Mouse (Mus musculus): Measurements from ENCODE around the gene Klhl42. TPM values are rescaled to one million over a fixed set of nuclear protein-coding genes. Genes with fewer than 3 reads are reported as not detected.

The Klhl42 gene
- polyA plus RNA-seq, 1 experiment from 2014 or later: 6.5 TPM

DNA sequence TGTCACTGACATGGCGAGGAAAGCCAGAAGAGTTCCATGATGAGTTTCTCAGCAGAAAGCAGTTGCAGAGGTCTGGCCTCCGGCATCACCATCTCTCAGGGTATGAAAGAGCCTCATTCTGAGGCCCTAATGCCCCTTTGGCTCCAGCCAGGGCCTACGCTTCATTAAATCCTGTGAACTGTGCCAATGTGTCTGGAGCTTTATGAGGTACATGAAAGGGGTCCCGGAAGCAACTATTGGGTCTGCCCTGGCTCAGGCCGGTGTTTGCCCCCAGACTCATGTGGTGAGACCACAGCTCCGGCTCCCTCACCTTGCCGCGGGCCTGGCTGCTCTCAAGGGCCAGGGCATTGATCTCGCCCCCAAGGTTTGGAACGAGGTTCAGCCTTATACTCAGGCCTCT lies 36.1 kb downstream of the Klhl42 start:
- Histone ChIP-seq H3K4me3 (no peak overlapping the region), H3K27ac (replicated peaks) (no peak overlapping the region), H3K9me3 (no peaks in the 10 kb centered on the region), H3K4me1 (no peaks in the 10 kb centered on the region), H3K27me3 (replicated peaks; ENCODE audit: low read depth, poor library complexity, severe bottlenecking) (no peaks in the 10 kb centered on the region), H3K36me3 (replicated peaks) (no peaks in the 10 kb centered on the region)
- 91% methylated on average over 10 of the region's 10 CpGs for WGBS
- DNase-seq (ENCODE audit: low spot score): no peak

DNA sequence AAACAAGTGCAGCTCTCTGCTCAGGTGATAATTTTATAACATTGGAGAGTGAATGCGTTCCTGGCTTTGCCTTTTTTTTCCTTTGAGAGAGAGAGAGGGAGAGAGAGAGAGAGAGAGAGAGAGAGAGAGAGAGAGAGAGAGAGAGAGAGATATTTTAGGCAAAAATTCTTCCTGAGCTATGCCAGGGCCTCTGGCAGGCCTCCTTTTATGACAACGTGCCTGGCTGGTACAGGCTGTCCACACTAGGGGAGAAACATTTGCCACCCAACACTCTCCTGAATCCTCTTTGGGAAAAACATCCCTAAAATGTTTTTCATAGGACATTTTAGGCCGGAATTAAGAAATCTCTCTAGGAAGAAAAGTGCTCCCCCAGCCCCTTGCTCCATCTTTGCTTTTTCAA lies 47.1 kb downstream of the Klhl42 start:
- 76% methylated on average over 3 of the region's 3 CpGs for WGBS

DNA sequence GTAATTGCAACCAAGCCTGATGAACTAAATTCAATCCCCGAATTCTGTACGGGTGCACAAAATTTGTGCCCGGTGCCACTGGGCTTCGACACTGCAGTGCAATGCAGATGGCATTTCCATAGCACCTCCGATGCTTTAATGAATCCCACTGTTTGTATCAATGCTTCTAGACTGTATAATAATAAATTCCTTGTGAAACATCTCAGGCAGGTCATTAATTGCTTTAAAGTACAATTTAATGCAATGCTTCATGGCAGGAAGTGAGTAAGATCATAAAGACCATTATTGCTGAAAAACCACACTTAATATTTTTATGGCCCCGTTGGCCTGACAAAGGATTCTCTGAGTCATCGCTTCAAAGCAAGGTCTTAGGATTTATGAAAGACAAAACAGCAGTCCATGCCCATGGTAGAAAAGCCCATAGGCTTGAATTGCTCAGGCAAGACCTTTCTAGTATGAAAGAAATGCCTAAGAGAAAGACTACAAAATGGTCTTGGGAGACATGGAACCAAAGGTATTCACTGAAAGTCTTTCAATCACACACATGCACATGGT lies 49.5 kb downstream of the Klhl42 start:
- no peak overlapping the region for H3K4me3 ChIP-seq
- H3K27me3 ChIP-seq (replicated peaks; ENCODE audit: low read depth, poor library complexity, severe bottlenecking): no peaks in the 10 kb centered on the region; the same call in 1 of the 2 replicates
- H3K36me3 ChIP-seq (replicated peaks): no peaks in the 10 kb centered on the region
- H3K27ac ChIP-seq (replicated peaks): no peak overlapping the region
- no peak for DNase-seq (ENCODE audit: low spot score)
- no peaks in the 10 kb centered on the region for H3K9me3 ChIP-seq
- peaks cover 13% of the 10 kb centered on the region for H3K4me1 ChIP-seq
- 93% methylated on average over 7 of the region's 7 CpGs for WGBS

More for the DNA sequence above, 47.1 kb downstream of the Klhl42 start:
- Histone ChIP-seq H3K36me3 (replicated peaks) (no peaks in the 10 kb centered on the region), H3K27ac (replicated peaks) (no peak overlapping the region), H3K27me3 (replicated peaks; ENCODE audit: low read depth, poor library complexity, severe bottlenecking) (no peaks in the 10 kb centered on the region; the same call in 1 of the 2 replicates), H3K4me1 (no peaks in the 10 kb centered on the region), H3K4me3 (no peak overlapping the region), H3K9me3 (no peaks in the 10 kb centered on the region)
- DNase-seq (ENCODE audit: low spot score): no peak

DNA sequence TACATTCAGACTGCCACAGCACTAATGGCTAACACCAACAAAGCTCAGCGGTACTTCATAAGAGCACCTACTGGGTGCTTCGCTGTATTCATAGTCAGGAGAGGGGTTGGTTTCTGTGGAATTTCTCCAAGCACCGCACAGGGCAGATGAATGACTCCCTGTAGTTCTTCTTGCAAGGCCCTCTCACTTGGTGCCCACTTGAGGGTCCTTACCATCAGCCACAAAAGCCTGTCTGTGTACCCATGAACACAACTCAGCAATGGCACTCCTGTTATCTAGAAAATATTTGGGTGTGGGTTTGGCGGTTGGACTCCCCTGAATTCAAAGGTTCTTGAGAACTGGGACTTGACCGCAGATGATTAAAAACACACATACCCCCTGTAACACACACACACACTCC lies 53.5 kb downstream of the Klhl42 start:
- H3K36me3 ChIP-seq (replicated peaks): no peaks in the 10 kb centered on the region
- WGBS: 85% methylated on average over 5 of the region's 5 CpGs
- no peaks in the 10 kb centered on the region; the same call in 1 of the 2 replicates for H3K27me3 ChIP-seq (replicated peaks; ENCODE audit: low read depth, poor library complexity, severe bottlenecking)
- no peak overlapping the region for H3K27ac ChIP-seq (replicated peaks)
- peaks cover 15% of the 10 kb centered on the region for H3K4me1 ChIP-seq
- no peak for DNase-seq (ENCODE audit: low spot score)
- no peaks in the 10 kb centered on the region for H3K9me3 ChIP-seq
- H3K4me3 ChIP-seq: no peak overlapping the region

DNA sequence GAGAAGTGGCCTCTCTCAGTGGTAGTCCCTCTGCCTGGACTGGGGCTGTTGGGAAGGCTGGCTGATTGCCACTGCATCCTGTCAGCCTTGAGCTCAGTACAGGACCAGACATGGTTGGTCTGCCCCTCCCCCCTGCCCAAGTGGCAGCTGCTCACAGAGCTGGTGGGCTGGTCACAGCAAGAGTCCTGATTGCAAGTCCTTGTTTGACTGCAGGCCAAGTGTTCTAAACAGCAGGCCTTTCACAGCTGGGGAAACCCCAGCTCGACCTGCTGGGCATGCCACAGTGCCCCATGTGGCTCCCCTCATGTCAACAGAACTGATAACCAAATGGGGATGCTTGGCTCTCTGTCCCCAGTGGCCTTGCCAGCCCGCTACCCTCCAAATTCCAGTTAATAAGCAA lies 54.1 kb downstream of the Klhl42 start:
- no peaks in the 10 kb centered on the region for H3K9me3 ChIP-seq
- 26% methylated on average over 2 of the region's 2 CpGs for WGBS
- no peaks in the 10 kb centered on the region for H3K27me3 ChIP-seq (replicated peaks; ENCODE audit: low read depth, poor library complexity, severe bottlenecking)
- no peak overlapping the region for H3K4me3 ChIP-seq
- no peaks in the 10 kb centered on the region for H3K36me3 ChIP-seq (replicated peaks)
- peak; percentile 69 for DNase-seq (ENCODE audit: low spot score)
- H3K27ac ChIP-seq (replicated peaks): no peak overlapping the region; the same call in 1 of the 2 replicates
- H3K4me1 ChIP-seq: peaks cover 15% of the 10 kb centered on the region

DNA sequence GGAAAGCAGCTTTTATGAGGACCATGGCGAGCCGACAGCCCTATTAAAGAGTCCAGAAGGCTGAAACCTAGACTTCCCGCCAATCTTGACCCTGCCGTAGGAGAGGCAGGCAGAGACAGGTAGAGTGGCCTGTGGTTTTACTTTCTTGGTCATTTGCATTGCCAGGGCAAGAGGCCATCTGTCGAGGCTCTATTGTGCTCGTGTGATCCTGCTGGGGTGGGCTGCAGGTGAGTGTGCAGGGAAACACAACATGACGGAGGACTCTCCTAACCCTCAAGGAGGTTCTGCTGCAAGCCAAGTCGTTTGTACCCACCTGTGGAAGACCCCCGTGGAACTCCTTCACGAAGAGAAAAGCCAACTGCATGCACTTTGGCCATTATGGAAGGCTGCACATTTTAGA lies 54.6 kb downstream of the Klhl42 start:
- WGBS: 70% methylated on average over 10 of the region's 10 CpGs
- Histone ChIP-seq H3K27ac (replicated peaks) (no peak overlapping the region; the same call in 1 of the 2 replicates), H3K4me3 (no peak overlapping the region), H3K9me3 (no peaks in the 10 kb centered on the region), H3K36me3 (replicated peaks) (no peaks in the 10 kb centered on the region), H3K4me1 (peaks cover 15% of the 10 kb centered on the region), H3K27me3 (replicated peaks; ENCODE audit: low read depth, poor library complexity, severe bottlenecking) (no peaks in the 10 kb centered on the region)
- DNase-seq (ENCODE audit: low spot score): no peak

DNA sequence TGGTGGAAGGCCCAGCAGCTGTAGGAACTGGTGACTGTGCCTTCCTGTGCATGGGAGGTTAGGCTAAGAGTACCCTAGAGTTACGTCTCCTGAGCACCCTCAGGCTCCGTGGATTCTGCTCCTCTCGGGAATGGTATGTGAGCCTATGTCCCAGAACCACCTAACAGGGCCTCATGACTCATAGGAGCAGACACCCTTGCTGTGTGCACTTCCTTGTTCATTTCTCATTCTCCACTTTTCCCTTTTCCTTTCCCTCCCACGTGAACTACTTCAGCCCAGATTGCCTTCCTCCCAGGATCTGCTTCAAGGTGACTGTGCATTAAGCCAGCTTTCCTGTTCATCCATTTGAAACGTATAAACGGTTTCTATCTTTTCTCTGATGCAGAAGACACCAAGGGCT lies 59.9 kb downstream of the Klhl42 start:
- Histone ChIP-seq H3K27me3 (replicated peaks; ENCODE audit: low read depth, poor library complexity, severe bottlenecking) (no peaks in the 10 kb centered on the region), H3K36me3 (replicated peaks) (no peaks in the 10 kb centered on the region), H3K4me3 (no peak overlapping the region), H3K9me3 (no peaks in the 10 kb centered on the region), H3K4me1 (peaks cover 13% of the 10 kb centered on the region), H3K27ac (replicated peaks) (no peak overlapping the region)
- 86% methylated on average over 6 of the region's 6 CpGs for WGBS
- no peak for DNase-seq (ENCODE audit: low spot score)

DNA sequence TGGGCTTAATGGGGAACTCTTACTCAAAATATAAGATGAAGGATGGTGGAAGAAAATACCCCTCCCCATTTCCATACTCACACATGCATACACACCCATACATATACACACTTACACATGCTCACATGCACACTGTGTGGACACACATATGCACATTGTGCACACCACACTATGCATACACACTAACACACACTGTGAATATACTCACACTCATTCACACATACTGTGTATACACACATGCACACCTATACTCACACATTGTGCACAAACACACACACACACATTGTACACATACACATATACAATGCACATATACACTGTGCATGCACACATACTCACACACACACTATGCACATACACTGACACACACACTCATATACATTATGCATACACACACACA lies 60.7 kb downstream of the Klhl42 start:
- DNase-seq (ENCODE audit: low spot score): no peak
- peaks cover 13% of the 10 kb centered on the region for H3K4me1 ChIP-seq
- H3K4me3 ChIP-seq: no peak overlapping the region
- H3K27ac ChIP-seq (replicated peaks): no peak overlapping the region
- H3K9me3 ChIP-seq: no peaks in the 10 kb centered on the region
- H3K36me3 ChIP-seq (replicated peaks): no peaks in the 10 kb centered on the region
- H3K27me3 ChIP-seq (replicated peaks; ENCODE audit: low read depth, poor library complexity, severe bottlenecking): no peaks in the 10 kb centered on the region

DNA sequence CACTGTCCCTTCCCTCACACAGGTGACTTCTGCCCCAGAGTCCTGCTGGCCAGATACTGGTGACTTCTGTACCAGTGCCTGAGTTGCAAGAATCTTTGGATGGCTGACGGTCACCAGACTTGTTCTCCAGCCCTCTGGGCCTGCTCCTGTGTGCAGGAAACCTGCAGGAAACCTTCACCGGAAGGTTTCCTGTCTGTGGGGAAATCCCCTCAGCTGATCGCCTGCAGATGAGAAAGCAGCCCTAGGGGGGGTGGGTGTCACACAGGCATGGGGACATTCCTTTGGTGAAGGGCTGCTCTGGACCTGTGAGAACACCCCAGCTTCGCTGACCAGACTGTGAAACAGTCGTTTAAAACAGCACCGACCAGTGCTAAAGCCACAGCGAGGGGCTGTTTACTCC lies 63.9 kb downstream of the Klhl42 start:
- whole genome bisulfite sequencing: 63% methylated on average over 7 of the region's 7 CpGs
- H3K27ac ChIP-seq (replicated peaks): peak overlapping the region; percentile 75
- DNase-seq (ENCODE audit: low spot score): peak; percentile 21

DNA sequence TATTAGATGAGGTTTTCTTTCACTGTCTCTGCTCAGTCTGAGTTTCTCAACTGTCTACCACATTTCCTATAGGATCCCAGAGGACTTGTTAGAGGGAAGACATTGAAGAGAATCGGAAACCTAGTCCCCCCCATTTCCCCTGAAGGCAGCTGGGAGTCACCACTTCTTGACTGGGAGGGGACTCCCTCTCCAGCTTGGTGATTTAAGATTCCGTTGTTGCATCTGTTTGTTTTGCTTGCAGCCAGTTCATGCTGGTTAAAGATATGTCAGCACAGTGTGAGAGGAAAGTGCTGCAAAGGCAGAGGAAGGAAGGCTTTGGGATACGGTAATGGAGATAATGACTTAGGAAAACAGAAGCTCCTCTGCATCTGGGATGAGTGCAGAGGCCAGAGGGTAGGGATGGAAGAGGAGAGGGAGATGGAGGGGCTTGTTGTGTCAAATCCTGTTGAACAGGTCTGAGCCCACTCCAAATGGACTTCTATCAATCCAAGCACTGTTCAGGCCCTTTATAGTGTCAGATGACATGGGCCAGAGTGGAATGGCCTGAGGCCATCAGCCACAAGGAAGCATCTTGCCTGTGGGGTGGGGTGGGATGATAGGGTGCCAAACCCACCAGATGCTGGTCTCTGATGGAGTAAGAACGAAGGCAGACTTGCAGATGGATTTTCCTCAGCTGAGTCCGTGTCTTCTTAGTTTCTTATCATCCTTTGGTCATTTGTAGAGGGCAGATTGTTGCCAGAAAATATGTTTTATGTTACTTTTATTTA lies 70.8 kb downstream of the Klhl42 start:
- Histone ChIP-seq H3K27me3 (replicated peaks; ENCODE audit: low read depth, poor library complexity, severe bottlenecking) (no peaks in the 10 kb centered on the region), H3K4me1 (peaks cover 11% of the 10 kb centered on the region), H3K27ac (replicated peaks) (no peak overlapping the region), H3K36me3 (replicated peaks) (no peaks in the 10 kb centered on the region), H3K9me3 (0 out of 2 replicates have a peak, but pooled peaks cover 2% of the 10 kb centered on the region), H3K4me3 (no peak overlapping the region)
- WGBS: 42% methylated on average over 5 of the region's 5 CpGs
- no peak for DNase-seq (ENCODE audit: low spot score)

More for the DNA sequence above, 63.9 kb downstream of the Klhl42 start:
- Histone ChIP-seq H3K36me3 (replicated peaks) (no peaks in the 10 kb centered on the region), H3K4me3 (no peak overlapping the region), H3K27me3 (replicated peaks; ENCODE audit: low read depth, poor library complexity, severe bottlenecking) (no peaks in the 10 kb centered on the region), H3K9me3 (0 out of 2 replicates have a peak, but pooled peaks cover 2% of the 10 kb centered on the region), H3K4me1 (peaks cover 13% of the 10 kb centered on the region)

Other genes starting within 250 kb of the Klhl42 start
- not detected in 2 replicates for gene Smco2, start 241.3 kb upstream of the Klhl42 start, polyA plus RNA-seq (2016; fragmentation: Nextera tagmentation; extraction: Ambion mirVana)
- 34.9 and 38.1 TPM in 2 replicates for gene Ppfibp1, start 202.9 kb upstream of the Klhl42 start, polyA plus RNA-seq (2016; fragmentation: Nextera tagmentation; extraction: Ambion mirVana)
- 0.14 and 0.27 TPM in 2 replicates for gene 1700034J05Rik, start 137.0 kb upstream of the Klhl42 start, polyA plus RNA-seq (2016; fragmentation: Nextera tagmentation; extraction: Ambion mirVana)
- 1.0 and 1.2 TPM in 2 replicates for gene Rep15, start 58.8 kb upstream of the Klhl42 start, polyA plus RNA-seq (2016; fragmentation: Nextera tagmentation; extraction: Ambion mirVana)
- 109 and 122 TPM in 2 replicates for gene Mrps35, start 48.6 kb upstream of the Klhl42 start, polyA plus RNA-seq (2016; fragmentation: Nextera tagmentation; extraction: Ambion mirVana)
- 0.62 and 2.0 TPM in 2 replicates for gene Mansc4, start 4.3 kb upstream of the Klhl42 start, polyA plus RNA-seq (2016; fragmentation: Nextera tagmentation; extraction: Ambion mirVana)
- 0.99 and 1.4 TPM in 2 replicates for gene Pthlh, start 172.8 kb downstream of the Klhl42 start, polyA plus RNA-seq (2016; fragmentation: Nextera tagmentation; extraction: Ambion mirVana)

All from embryonic facial prominence, embryonic 10.5 days (tissue).